Mouse (Mus musculus): ENCODE data around the gene Nt5dc3. TPM values are rescaled to one million over a fixed set of nuclear protein-coding genes. Genes with fewer than 3 reads are reported as not detected.
A peak's percentile ranks its signal among the peaks of the same experiment; 100 is the strongest.

Nt5dc3 gene
- polyA plus RNA-seq (2015; fragmentation: Nextera tagmentation; extraction: Ambion mirVana) = 8.6 and 9.2 TPM in 2 replicates

DNA sequence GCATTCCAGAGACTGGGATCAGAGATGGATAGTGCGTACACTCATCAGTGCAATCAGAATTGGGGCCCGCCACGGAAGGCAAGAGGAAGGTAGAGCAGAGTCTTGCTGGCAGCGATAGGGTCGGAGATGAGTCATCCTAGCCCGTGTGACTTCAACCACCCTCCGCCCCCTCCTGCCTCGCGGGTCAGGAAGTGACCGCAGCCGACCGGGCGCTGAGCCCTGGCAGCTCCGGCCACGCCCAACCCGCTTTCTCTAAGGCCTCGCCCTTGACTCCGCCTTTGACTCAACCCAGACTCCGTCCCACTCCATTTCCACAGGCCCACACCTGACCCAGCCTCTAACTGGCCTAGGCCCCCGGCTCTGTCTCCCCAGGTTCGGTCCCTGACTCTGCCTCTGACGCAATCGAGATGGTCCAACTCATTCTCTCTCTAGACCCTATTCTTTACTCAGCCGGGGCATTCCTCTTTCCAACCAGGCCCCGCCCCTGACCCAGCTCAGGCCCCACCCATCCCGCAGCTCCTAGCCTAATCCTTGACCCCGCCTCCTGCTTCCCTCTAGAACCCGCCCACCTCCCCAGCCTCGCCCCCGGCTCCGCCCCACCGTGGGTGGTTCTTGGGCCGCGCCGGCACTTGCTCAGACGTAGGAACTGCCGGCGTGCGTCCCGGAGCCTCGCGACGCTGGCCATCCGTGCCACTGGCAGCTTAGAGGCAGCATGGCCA lies at the start of gene Nt5dc3:
TSS of gene Nt5dc3 (plus strand) at position 608 of the 719 bp plus-strand sequence.
- no peaks in the 10 kb centered on the region for H3K36me3 ChIP-seq
- H3K9me3 ChIP-seq = no peaks in the 10 kb centered on the region
- ATAC-seq (ENCODE audit: low FRiP score) = peak; percentile 95
- under 1% methylated on average over 40 of the region's 44 CpGs for WGBS
- H3K4me2 ChIP-seq = peak within 1 kb of the TSS; percentile 92
- H3K4me1 ChIP-seq (replicated peaks) = peaks cover 36% of the 10 kb centered on the region
- H3K27ac ChIP-seq = peak within 1 kb of the TSS; percentile 73
- peak within 1 kb of the TSS; percentile 71 for H3K4me3 ChIP-seq
- H3K9ac ChIP-seq = peak within 1 kb of the TSS; percentile 82
- peaks cover 7% of the 10 kb centered on the region for H3K27me3 ChIP-seq

DNA sequence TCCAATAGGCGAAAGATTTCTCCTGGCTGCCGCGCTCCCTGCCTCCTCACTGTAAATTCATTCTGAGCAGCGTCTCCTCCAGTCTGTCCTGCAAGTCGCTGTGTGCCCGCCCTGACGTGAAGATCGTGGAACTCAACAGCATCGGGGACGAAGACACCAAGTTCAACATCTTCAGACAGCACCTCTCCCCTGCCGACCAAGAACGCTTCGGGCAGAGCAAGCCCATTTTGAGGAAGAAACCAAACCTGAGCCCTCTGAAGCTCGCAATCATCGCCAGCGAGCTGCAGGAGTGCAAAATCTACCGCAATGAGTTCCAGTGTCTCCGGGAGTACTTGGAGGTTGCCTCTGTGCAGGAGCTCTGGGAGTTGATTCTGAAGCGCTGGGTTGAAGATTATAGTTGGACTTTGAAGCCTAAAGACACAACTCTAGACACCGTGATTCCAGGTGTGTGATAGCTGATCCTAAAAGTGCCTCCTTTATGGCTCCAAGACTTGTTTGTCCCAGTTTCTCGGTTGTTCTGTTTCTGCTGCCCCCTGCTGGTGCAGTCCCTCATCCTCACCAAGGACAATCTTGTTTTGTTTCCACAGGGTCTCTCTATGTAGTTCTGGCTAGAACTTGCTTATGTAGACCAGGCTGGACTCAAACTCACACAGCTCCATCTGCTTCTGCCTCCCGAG lies 47.8 kb upstream of the Nt5dc3 start:
- Histone ChIP-seq H3K27ac (no peak overlapping the region; the same call in 1 of the 2 replicates), H3K4me3 (peak overlapping the region; percentile 44), H3K4me1 (replicated peaks) (peaks cover 20% of the 10 kb centered on the region), H3K9me3 (no peaks in the 10 kb centered on the region), H3K9ac (peak overlapping the region; percentile 66), H3K27me3 (no peaks in the 10 kb centered on the region; the same call in 1 of the 2 replicates), H3K36me3 (no peaks in the 10 kb centered on the region), H3K4me2 (peak overlapping the region; percentile 66)
- 10% methylated on average over 22 of the region's 22 CpGs for WGBS
- peak; percentile 60 for ATAC-seq (ENCODE audit: low FRiP score)

DNA sequence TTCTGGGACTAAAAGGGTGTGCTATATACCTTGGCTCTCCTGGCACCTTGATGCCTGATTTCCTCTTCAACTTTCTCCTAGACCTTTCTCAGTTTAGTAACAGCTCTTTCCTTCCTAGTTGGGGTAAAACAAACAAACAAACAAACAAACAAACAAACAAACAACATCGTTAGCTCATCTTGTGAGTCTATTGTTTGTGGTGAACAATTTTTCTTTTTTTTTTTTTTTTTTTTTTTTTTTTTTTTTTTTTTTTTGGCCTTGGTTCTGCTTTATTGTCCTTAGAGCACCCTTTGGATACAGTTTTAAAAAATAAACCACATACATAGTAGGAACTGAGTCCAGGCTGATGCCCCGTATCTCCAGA lies 47.3 kb upstream of the Nt5dc3 start:
- H3K27ac ChIP-seq = no peak overlapping the region
- no peak overlapping the region for H3K4me3 ChIP-seq
- no peak overlapping the region for H3K9ac ChIP-seq
- peaks cover 20% of the 10 kb centered on the region for H3K4me1 ChIP-seq (replicated peaks)
- no peak for ATAC-seq (ENCODE audit: low FRiP score)
- no peaks in the 10 kb centered on the region for H3K36me3 ChIP-seq
- H3K9me3 ChIP-seq = no peaks in the 10 kb centered on the region
- no peaks in the 10 kb centered on the region; the same call in 1 of the 2 replicates for H3K27me3 ChIP-seq
- WGBS = 68% methylated on average over 2 of the region's 2 CpGs
- H3K4me2 ChIP-seq = no peak overlapping the region

DNA sequence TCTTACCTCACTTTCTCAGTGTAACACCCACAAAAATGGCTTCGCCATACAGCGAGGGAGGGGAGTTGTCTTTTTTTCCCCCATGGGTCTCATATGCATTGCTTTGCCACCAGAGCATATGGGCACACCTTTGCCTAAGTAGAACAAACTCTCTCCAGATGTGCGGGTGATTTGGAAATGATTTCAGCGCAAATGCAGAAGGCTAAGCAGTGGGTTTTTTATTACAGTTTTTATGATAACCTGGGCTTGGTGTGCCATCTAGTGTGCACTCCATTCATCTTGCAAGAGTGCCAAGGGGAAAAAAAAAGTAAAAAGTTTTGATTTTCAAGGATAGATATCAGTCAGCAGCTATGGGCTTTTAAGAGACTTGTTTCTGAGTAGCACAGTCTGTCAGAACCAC lies 43.8 kb upstream of the Nt5dc3 start:
- Histone ChIP-seq H3K4me2 (no peak overlapping the region), H3K27ac (no peak overlapping the region), H3K4me3 (no peak overlapping the region), H3K4me1 (replicated peaks) (peaks cover 5% of the 10 kb centered on the region; the same call in 1 of the 2 replicates), H3K9me3 (no peaks in the 10 kb centered on the region), H3K36me3 (no peaks in the 10 kb centered on the region), H3K9ac (no peak overlapping the region), H3K27me3 (no peaks in the 10 kb centered on the region; the same call in 1 of the 2 replicates)
- 88% methylated on average over 4 of the region's 4 CpGs for whole genome bisulfite sequencing
- ATAC-seq (ENCODE audit: low FRiP score) = no peak

DNA sequence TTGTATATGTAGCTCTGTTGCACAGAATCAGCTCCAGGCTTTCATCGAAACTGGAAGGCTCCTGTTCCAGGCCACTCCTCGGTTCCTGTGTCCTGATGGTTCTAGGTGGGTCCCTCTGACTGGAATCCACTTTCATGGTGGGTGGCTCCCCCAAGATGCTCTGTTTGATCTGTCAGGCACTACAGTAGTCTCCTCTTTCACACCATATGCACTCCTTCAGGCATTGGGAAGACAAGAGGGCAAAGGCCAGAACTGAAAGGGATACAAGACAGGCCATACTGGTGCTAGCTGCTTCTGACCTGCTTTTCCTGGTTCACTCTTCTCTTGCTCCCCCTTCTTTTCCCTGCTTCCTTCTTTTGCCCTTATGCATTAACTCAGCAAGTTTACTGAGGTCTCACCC lies 35.9 kb upstream of the Nt5dc3 start:
- ATAC-seq (ENCODE audit: low FRiP score) = no peak
- H3K36me3 ChIP-seq = no peaks in the 10 kb centered on the region
- 93% methylated on average over 2 of the region's 2 CpGs for WGBS
- H3K9me3 ChIP-seq = no peaks in the 10 kb centered on the region
- no peak overlapping the region for H3K4me3 ChIP-seq
- no peak overlapping the region for H3K4me2 ChIP-seq
- H3K9ac ChIP-seq = no peak overlapping the region
- H3K27ac ChIP-seq = no peak overlapping the region
- no peaks in the 10 kb centered on the region for H3K27me3 ChIP-seq
- H3K4me1 ChIP-seq (replicated peaks) = no peaks in the 10 kb centered on the region

DNA sequence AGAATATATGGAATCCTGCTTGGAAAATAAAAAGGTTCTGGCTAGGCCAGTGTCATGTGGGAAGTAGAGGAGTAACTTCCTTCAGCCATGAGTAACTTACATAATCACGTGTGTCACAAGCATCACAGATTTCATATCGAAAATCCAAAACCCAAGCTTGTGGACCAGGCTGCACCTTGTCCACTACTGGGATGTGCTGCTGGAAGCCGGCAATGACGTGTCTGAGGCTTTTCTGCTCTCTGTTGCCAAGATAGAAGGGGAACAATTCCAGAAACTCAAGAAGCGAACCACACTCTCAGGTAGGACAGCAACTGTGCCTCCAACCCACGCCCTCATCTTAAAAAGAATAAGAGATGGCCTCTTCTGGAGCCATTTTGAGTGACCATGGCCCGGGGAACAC lies 34.5 kb upstream of the Nt5dc3 start:
- no peaks in the 10 kb centered on the region for H3K36me3 ChIP-seq
- H3K4me1 ChIP-seq (replicated peaks) = no peaks in the 10 kb centered on the region
- H3K27ac ChIP-seq = no peak overlapping the region
- no peak overlapping the region for H3K4me2 ChIP-seq
- no peak overlapping the region for H3K9ac ChIP-seq
- 89% methylated on average over 7 of the region's 7 CpGs for WGBS
- H3K4me3 ChIP-seq = no peak overlapping the region
- ATAC-seq (ENCODE audit: low FRiP score) = no peak
- H3K9me3 ChIP-seq = no peaks in the 10 kb centered on the region
- no peaks in the 10 kb centered on the region for H3K27me3 ChIP-seq

DNA sequence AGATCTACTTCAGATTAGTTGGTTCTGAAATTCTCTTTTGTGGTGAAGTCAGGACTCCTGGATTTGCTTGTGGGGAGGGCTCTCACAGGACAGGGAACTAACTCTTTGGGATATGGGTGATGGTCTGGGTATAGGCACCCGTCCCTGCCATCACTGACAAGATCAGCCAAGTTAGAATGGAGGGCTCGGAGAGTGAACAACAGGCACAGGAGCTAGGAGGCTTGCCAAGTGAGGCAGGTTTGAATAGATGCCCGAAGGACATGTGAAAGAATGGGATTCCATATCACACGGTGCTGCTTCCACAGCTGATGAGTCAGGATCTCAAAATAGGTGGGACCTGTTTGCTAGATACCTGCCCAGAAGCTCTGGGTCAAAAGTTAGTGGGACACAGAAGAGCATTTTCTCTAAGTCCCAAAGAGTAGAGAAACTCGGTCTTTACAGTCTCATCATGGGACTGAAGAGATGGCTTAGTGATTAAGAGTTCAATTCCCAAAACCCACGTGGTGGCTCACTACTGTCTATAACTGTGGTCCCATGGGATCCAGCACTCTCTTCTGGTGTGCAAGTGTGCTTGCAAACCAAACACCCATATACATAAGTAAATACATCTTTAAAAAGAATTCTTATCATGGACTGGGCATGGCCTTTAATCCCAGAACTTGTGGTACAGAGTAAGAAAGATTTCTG lies 22.8 kb upstream of the Nt5dc3 start:
- no peaks in the 10 kb centered on the region for H3K9me3 ChIP-seq
- H3K27me3 ChIP-seq = no peaks in the 10 kb centered on the region
- no peak overlapping the region for H3K27ac ChIP-seq
- no peak overlapping the region for H3K9ac ChIP-seq
- 86% methylated on average over 6 of the region's 6 CpGs for WGBS
- ATAC-seq (ENCODE audit: low FRiP score) = no peak
- H3K4me1 ChIP-seq (replicated peaks) = no peaks in the 10 kb centered on the region
- H3K36me3 ChIP-seq = no peaks in the 10 kb centered on the region
- no peak overlapping the region for H3K4me2 ChIP-seq
- H3K4me3 ChIP-seq = no peak overlapping the region

DNA sequence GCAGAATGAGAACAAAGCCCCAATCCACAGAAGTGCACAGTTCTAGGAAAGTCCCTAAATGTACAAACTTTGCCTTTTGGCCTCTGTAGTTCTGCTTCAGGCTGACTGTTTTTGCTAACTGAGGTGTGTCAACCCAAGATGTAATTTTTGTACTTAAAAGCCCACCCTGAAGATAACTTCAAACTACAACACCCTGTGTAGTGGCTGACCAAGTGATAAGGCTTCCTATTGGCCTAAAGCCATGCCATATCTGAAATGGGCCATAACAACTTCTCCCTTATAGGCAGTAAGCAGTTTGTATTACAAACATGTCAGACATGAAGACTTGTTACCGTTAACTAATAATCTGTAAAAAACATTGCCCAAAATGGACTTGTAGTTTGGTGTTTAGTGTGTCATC lies 21.1 kb upstream of the Nt5dc3 start:
- ATAC-seq (ENCODE audit: low FRiP score) = no peak
- Histone ChIP-seq H3K27me3 (no peaks in the 10 kb centered on the region), H3K4me1 (replicated peaks) (no peaks in the 10 kb centered on the region), H3K9ac (no peak overlapping the region), H3K36me3 (no peaks in the 10 kb centered on the region), H3K9me3 (no peaks in the 10 kb centered on the region), H3K4me2 (no peak overlapping the region), H3K4me3 (no peak overlapping the region), H3K27ac (no peak overlapping the region)
- WGBS = 100% methylated on average over 1 of the region's 1 CpGs

DNA sequence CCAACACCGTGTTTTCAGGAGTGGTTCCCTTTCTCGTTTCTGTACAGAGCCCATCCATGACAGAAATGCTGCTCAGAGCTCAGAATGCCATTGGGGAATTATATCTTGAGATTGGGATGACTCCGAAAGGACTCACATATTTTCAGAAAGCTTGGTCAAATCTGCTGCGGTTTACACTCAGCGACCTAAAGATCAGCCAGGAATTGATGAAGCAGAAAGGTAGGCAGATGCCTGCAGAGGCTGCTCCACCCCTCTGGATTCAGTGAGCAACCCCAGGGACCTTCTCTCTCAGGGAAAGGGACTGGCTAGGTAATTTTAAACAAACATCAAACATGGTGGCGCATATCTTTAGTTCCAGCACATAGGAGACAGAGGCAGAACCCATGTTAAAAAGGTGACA lies 20.6 kb upstream of the Nt5dc3 start:
- Histone ChIP-seq H3K4me3 (no peak overlapping the region), H3K27me3 (no peaks in the 10 kb centered on the region), H3K9me3 (no peaks in the 10 kb centered on the region), H3K4me1 (replicated peaks) (no peaks in the 10 kb centered on the region), H3K36me3 (no peaks in the 10 kb centered on the region), H3K9ac (no peak overlapping the region), H3K4me2 (no peak overlapping the region), H3K27ac (no peak overlapping the region)
- 88% methylated on average over 6 of the region's 6 CpGs for WGBS
- ATAC-seq (ENCODE audit: low FRiP score) = no peak

DNA sequence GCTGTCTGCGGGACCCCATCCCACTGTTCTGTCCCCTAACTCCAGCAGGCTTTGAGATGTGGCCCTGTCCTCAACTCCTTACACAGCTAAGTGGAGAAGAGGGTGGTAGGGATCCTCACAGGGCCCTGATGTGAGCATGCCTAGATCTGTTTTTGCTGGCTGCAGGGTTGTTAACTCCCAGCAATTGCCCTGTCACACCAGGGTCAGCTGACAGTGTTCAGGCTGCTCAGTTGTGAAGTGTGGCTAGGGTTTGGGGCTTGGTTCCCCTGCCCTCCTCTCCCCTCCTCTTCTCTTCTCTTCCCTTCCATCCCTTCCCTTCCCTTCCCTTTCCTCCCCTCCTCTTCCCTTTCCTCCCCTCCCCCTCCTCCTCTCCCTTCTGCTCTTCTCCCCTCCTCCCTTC lies 17.6 kb upstream of the Nt5dc3 start:
- WGBS = 89% methylated on average over 1 of the region's 1 CpGs
- Histone ChIP-seq H3K27me3 (no peaks in the 10 kb centered on the region), H3K9me3 (no peaks in the 10 kb centered on the region), H3K4me1 (replicated peaks) (no peaks in the 10 kb centered on the region), H3K36me3 (no peaks in the 10 kb centered on the region), H3K27ac (0 out of 2 replicates have a peak overlapping the region, but pooled peaks have one; percentile 26), H3K4me2 (no peak overlapping the region), H3K4me3 (no peak overlapping the region), H3K9ac (0 out of 2 replicates have a peak overlapping the region, but pooled peaks have one; percentile 6)
- ATAC-seq (ENCODE audit: low FRiP score) = no peak; the same call in 1 of the 2 replicates

DNA sequence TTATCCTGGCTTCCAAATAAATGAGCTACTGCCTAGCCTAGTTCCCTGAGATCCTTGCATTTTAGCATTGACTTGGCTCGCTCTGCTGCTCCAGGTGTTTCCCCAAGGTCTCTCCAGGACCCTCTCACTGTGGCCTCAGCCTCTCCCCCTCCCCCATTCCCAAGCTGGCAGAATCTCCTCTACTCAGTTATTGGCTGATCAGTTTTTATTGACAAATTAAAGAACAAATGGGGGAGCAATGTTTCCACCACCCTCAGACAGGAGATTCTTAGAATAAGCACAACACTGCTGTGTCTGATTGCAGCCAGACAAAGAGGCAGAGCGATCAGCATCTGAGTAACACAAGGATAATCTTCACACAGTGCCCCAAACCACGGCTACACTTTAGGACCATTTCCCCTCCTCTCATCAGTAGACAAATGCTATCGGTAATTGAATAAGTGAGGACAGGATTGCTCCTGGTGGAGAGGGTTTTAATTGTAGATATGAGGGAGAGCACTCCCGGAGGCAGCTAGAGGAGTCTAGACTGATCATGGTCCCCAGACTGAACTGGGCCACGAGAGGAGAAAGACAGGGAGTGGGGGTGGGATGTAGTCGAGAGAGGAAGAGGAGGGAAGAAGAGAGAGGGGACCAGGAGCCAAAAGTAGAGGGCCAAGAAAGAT lies 17.0 kb upstream of the Nt5dc3 start:
- WGBS = 48% methylated on average over 7 of the region's 7 CpGs
- Histone ChIP-seq H3K9me3 (no peaks in the 10 kb centered on the region), H3K4me2 (no peak overlapping the region), H3K4me3 (no peak overlapping the region), H3K9ac (no peak overlapping the region), H3K4me1 (replicated peaks) (no peaks in the 10 kb centered on the region), H3K36me3 (no peaks in the 10 kb centered on the region), H3K27ac (peak overlapping the region; percentile 42), H3K27me3 (no peaks in the 10 kb centered on the region)
- peak; percentile 73 for ATAC-seq (ENCODE audit: low FRiP score)

DNA sequence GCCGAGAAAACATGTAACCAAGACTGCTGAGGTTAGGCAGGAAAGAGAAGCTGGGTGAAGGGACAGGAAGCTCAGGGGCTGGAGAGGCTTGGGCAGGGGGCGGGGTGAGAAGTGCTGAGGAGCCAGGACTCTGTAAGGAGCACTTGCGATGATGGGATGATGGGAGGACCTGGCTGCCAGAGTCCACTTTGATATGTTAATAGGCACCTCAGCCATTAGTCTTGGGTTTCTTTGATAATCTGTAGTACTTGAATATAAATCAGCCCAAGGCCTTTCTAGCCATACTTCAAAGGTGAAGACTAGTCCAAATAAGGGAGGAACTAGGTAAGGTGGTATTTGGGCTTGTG lies 16.4 kb upstream of the Nt5dc3 start:
- Histone ChIP-seq H3K27ac (peak overlapping the region; percentile 42; the same call in 1 of the 2 replicates), H3K4me2 (no peak overlapping the region), H3K9ac (no peak overlapping the region), H3K36me3 (no peaks in the 10 kb centered on the region), H3K9me3 (no peaks in the 10 kb centered on the region), H3K27me3 (no peaks in the 10 kb centered on the region), H3K4me3 (no peak overlapping the region), H3K4me1 (replicated peaks) (no peaks in the 10 kb centered on the region)
- 61% methylated on average over 3 of the region's 3 CpGs for WGBS
- ATAC-seq (ENCODE audit: low FRiP score) = no peak

All from hindbrain, embryonic 13.5 days (tissue).